Mouse (Mus musculus) brain, embryonic 14.5 days (tissue): ENCODE results near the gene Slc9a5.

Experiments used
- CTCF ChIP-seq: fragments of 200-500 bp; IDR thresholded peaks from 2 replicates; pipeline ENCODE4 v1.5.1; 2012; ENCODE audit warnings: inconsistent platforms, mild to moderate bottlenecking, moderate library complexity, borderline replicate concordance; ENCODE audit not compliant: insufficient read depth, insufficient read length; ENCODE audit errors: extremely low read depth
- POLR2A ChIP-seq: fragments of 200-500 bp; IDR thresholded peaks from 2 replicates; pipeline ENCODE4 v1.6.1; 2012; ENCODE audit warnings: mild to moderate bottlenecking, inconsistent platforms, borderline replicate concordance; ENCODE audit not compliant: poor library complexity, insufficient read depth, insufficient read length, severe bottlenecking; ENCODE audit errors: extremely low read depth

DNA sequence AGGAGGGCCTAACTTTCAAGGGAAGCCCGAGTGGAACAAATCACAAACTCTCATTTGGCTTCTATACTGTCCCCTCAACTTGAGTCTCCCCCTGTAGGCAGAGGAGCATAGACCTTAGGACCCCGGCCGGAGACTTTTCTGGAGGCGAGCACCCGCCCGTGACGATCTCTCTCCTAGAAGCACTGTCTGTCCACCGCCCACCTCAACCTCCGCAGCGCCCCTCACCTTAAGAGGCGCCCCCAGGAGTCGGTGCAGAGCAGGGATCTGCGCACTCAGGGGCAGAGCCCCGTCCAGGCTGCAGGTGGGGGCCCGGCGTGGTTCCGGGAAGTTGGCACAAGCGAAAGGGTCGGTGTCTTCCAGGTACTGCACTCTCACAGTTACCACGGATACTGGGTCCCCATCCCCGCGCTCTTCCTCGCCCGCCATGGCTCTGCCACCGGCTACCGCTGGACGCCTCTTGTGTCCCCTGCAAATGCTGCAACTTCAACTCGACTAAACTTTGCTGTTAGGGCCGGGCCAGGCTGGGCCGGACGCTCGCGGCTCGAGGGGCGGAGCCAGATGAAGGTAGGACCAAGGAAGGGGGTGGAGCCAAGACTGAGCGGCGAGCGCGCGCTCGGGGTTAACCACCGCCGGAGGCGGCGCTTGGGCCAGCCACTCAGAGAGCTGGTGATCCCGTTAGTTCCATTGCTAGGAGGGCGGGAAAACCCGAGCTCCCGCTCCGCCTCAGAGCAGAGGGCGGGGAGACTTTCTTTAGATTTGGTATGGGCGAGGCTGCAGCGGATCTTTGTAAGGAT lies 1.0 kb upstream of the Slc9a5 start, which contains the start of gene Fhod1:
- TF ChIP-seq CTCF (no peak), POLR2A (no peak)
